Mouse (Mus musculus) erythroblast, embryonic 14.5 days (primary cell): ENCODE results near the gene Actl10. TPM values are rescaled to one million over a fixed set of nuclear protein-coding genes. Genes with fewer than 3 reads are reported as not detected.

Experiments
- H3K27me3 ChIP-seq: 2 replicates; pipeline ENCODE4 v1.6.1; 2012; ENCODE audit warnings: inconsistent platforms; ENCODE audit not compliant: control insufficient read depth
- H3K36me3 ChIP-seq: 2 replicates; pipeline ENCODE4 v1.6.1; 2012; ENCODE audit warnings: mild to moderate bottlenecking, inconsistent platforms; ENCODE audit not compliant: control insufficient read depth
- H3K4me1 ChIP-seq: 2 replicates; pipeline ENCODE4 v1.6.1; 2012; ENCODE audit warnings: inconsistent platforms; ENCODE audit not compliant: control insufficient read depth
- H3K4me3 ChIP-seq: replicated peaks from 2 replicates; pipeline ENCODE3; 2012; ENCODE audit warnings: moderate library complexity, mild to moderate bottlenecking, inconsistent platforms
- H3K9me3 ChIP-seq: 2 replicates; pipeline ENCODE4 v1.6.1; 2012; ENCODE audit warnings: low read length, inconsistent platforms, mixed read lengths; ENCODE audit not compliant: control insufficient read depth
- GATA1 ChIP-seq: IDR thresholded peaks from 2 replicates; pipeline ENCODE4 v1.6.1; 2012; ENCODE audit warnings: low read length, inconsistent platforms, mixed read lengths
- TAL1 ChIP-seq: IDR thresholded peaks from 3 replicates; pipeline ENCODE4 v1.6.1; 2012; ENCODE audit warnings: low read length, inconsistent platforms, mixed read lengths
- polyA plus RNA-seq: library from polyadenylated mRNA; stranded (reverse); fragments of >175 nt; gene quantifications from 2 replicates; pipeline ENCODE4 v1.2.3, GENCODE M21; 2012

Gene Actl10
- polyA plus RNA-seq, 1 experiment = 0.03 TPM

- TF ChIP-seq GATA1 (no peak), TAL1 (no peak)
- Histone ChIP-seq H3K9me3 (peaks cover 4% of the 10 kb centered on the region; the same call in 1 of the 2 replicates), H3K36me3 (peaks cover 4% of the 10 kb centered on the region; the same call in 1 of the 2 replicates), H3K4me3 (no peak overlapping the region), H3K4me1 (peaks cover 27% of the 10 kb centered on the region), H3K27me3 (peaks cover 44% of the 10 kb centered on the region)
These were observed 2.9 kb upstream of the Actl10 start for GRCm38 (mm10) chr2:154548688-154549087.

GRCm38 (mm10) chr2:154549127-154549885 is 2.3 kb upstream of the Actl10 start:
- Histone ChIP-seq H3K27me3 (peaks cover 44% of the 10 kb centered on the region), H3K4me3 (peak overlapping the region; percentile 43), H3K9me3 (peaks cover 4% of the 10 kb centered on the region; the same call in 1 of the 2 replicates), H3K4me1 (peaks cover 27% of the 10 kb centered on the region), H3K36me3 (peaks cover 7% of the 10 kb centered on the region)
- TF ChIP-seq TAL1 (no peak), GATA1 (no peak)

- Histone ChIP-seq H3K9me3 (peaks cover 4% of the 10 kb centered on the region; the same call in 1 of the 2 replicates), H3K27me3 (peaks cover 44% of the 10 kb centered on the region), H3K36me3 (peaks cover 11% of the 10 kb centered on the region), H3K4me1 (peaks cover 27% of the 10 kb centered on the region), H3K4me3 (no peak overlapping the region)
- TF ChIP-seq TAL1 = no peak
- no peak for TF ChIP-seq GATA1
These were observed 1.7 kb upstream of the Actl10 start for GRCm38 (mm10) chr2:154549886-154550189.

- peaks cover 16% of the 10 kb centered on the region for H3K36me3 ChIP-seq
- H3K9me3 ChIP-seq = peaks cover 4% of the 10 kb centered on the region; the same call in 1 of the 2 replicates
- TF ChIP-seq GATA1 = no peak
- no peak for TF ChIP-seq TAL1
- peaks cover 44% of the 10 kb centered on the region for H3K27me3 ChIP-seq
- H3K4me3 ChIP-seq = no peak overlapping the region
- H3K4me1 ChIP-seq = peaks cover 27% of the 10 kb centered on the region
These were observed 639 bp upstream of the Actl10 start for GRCm38 (mm10) chr2:154550937-154551336.

GRCm38 (mm10) chr2:154551927-154552326 is 351 bp downstream of the Actl10 start:
- peak overlapping the region; percentile 34 for H3K4me3 ChIP-seq
- H3K4me1 ChIP-seq = peaks cover 28% of the 10 kb centered on the region
- H3K9me3 ChIP-seq = peaks cover 4% of the 10 kb centered on the region; the same call in 1 of the 2 replicates
- peaks cover 16% of the 10 kb centered on the region for H3K36me3 ChIP-seq
- TF ChIP-seq GATA1 = no peak
- no peak for TF ChIP-seq TAL1
- H3K27me3 ChIP-seq = peaks cover 44% of the 10 kb centered on the region

GRCm38 (mm10) chr2:154552424-154552907 is 890 bp downstream of the Actl10 start:
- peaks cover 44% of the 10 kb centered on the region for H3K27me3 ChIP-seq
- TF ChIP-seq GATA1 = no peak
- no peak for TF ChIP-seq TAL1
- peaks cover 33% of the 10 kb centered on the region for H3K4me1 ChIP-seq
- H3K9me3 ChIP-seq = peaks cover 4% of the 10 kb centered on the region; the same call in 1 of the 2 replicates
- peak overlapping the region; percentile 34 for H3K4me3 ChIP-seq
- H3K36me3 ChIP-seq = peaks cover 16% of the 10 kb centered on the region

GRCm38 (mm10) chr2:154555235-154555634 is 3.7 kb downstream of the Actl10 start:
- H3K4me1 ChIP-seq = peaks cover 42% of the 10 kb centered on the region
- no peaks in the 10 kb centered on the region for H3K9me3 ChIP-seq
- peaks cover 37% of the 10 kb centered on the region for H3K36me3 ChIP-seq
- TF ChIP-seq GATA1 = no peak
- TF ChIP-seq TAL1 = no peak
- H3K27me3 ChIP-seq = peaks cover 26% of the 10 kb centered on the region
- H3K4me3 ChIP-seq = no peak overlapping the region

GRCm38 (mm10) chr2:154557184-154557832 is 5.7 kb downstream of the Actl10 start:
- no peak for TF ChIP-seq TAL1
- no peak overlapping the region for H3K4me3 ChIP-seq
- peaks cover 6% of the 10 kb centered on the region for H3K27me3 ChIP-seq
- no peaks in the 10 kb centered on the region for H3K9me3 ChIP-seq
- H3K36me3 ChIP-seq = peaks cover 58% of the 10 kb centered on the region
- H3K4me1 ChIP-seq = peaks cover 42% of the 10 kb centered on the region
